23 mouse cellular contexts compared by ENCODE assay signal in the genomic region with DNA sequence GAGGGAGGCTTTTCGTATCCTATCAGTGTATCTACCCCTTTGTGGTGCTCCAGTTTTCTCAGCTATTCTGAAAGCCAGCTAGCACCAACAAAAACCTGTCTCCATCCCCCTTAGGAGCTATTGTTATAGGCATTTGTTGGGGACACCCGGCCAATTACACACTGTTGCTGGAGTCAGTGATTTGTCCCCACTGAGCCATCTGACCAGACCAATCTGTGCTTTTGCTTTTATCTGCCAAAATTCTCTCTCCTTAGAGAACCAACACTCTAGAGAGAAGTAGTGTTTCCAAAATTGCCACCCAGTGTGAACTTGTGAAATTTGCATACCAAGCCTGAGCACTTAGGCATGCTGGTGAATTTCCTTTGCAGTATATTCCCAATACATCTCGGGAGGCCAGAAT. TPM values are rescaled to one million over a fixed set of nuclear protein-coding genes. Genes with fewer than 3 reads are reported as not detected.
"Had no signal": no experiment of that assay in that cellular context is flagged by ENCODE, and none has a peak within 500 bp of the region (broad histone marks: within the 10 kb centered on the region; RNA-seq: fewer than 3 reads in every experiment).

No protein-coding gene starts in this region.

- ATAC-seq: liver, embryonic 12.5 days had no signal

- H3K9ac ChIP-seq: limb, embryonic 15.5 days; liver, embryonic 12.5 days; lung, embryonic 14.5 days; neural tube, embryonic 12.5 days had no signal

- H3K4me1 ChIP-seq: limb, embryonic 15.5 days; liver, embryonic 12.5 days; midbrain, embryonic 10.5 days; neural tube, embryonic 12.5 days had no signal

- H3K9me3 ChIP-seq: limb, embryonic 15.5 days; liver, embryonic 12.5 days; neural tube, embryonic 12.5 days had no signal

- DNase-seq: kidney, postnatal 14 days; lung, embryonic 14.5 days; lung, postnatal 10 days; lung, postnatal 4 days; midbrain, embryonic 14.5 days; spleen, adult 18-20 months; thymus, postnatal 4 days had no signal

- H3K27me3 ChIP-seq: limb, embryonic 15.5 days; liver, embryonic 12.5 days; neural tube, embryonic 12.5 days had no signal

- H3K36me3 ChIP-seq: limb, embryonic 15.5 days; liver, embryonic 12.5 days; midbrain, embryonic 10.5 days; neural tube, embryonic 12.5 days had no signal

- H3K4me2 ChIP-seq: limb, embryonic 15.5 days; liver, embryonic 12.5 days; lung, embryonic 14.5 days; neural tube, embryonic 12.5 days had no signal

- H3K4me3 ChIP-seq: limb, embryonic 15.5 days; liver, embryonic 12.5 days; midbrain, embryonic 10.5 days; neural tube, embryonic 12.5 days had no signal

- H3K27ac ChIP-seq: limb, embryonic 15.5 days; liver, embryonic 12.5 days; midbrain, embryonic 10.5 days; neural tube, embryonic 12.5 days had no signal

RNA-seq across cellular contexts. Expression of a gene that starts 11.6 kb away (rescaled TPM):
- total RNA-seq: layer of hippocampus, postnatal 14 days; left cerebral cortex, adult 18-20 months; left cerebral cortex, postnatal 14 days; megakaryocyte, adult 5-6 weeks; monocyte, adult 5-6 weeks; neutrophil, adult 5-6 weeks had no signal
- polyA plus RNA-seq: large intestine, adult 2 months; limb, embryonic 11.5 days; limb, embryonic 15.5 days; liver, embryonic 12.5 days; liver, embryonic 16.5 days; midbrain, embryonic 10.5 days; midbrain, embryonic 14.5 days; neural tube, embryonic 12.5 days; stomach, embryonic 14.5 days; testis, adult 2 months had no signal

RNA-seq across cellular contexts. Expression of a gene that starts 31.8 kb away (rescaled TPM):
- total RNA-seq: layer of hippocampus, adult 8-10 months; layer of hippocampus, postnatal 14 days; left cerebral cortex, adult 18-20 months; left cerebral cortex, postnatal 14 days; megakaryocyte, adult 5-6 weeks; monocyte, adult 5-6 weeks; neutrophil, adult 5-6 weeks had no signal
- polyA plus RNA-seq: large intestine, adult 2 months; limb, embryonic 11.5 days; limb, embryonic 15.5 days; liver, embryonic 16.5 days; lung, embryonic 14.5 days; midbrain, embryonic 10.5 days; midbrain, embryonic 14.5 days; neural tube, embryonic 12.5 days; stomach, embryonic 14.5 days had no signal
